Mouse (Mus musculus) liver, postnatal 0 days (tissue): Measurements from ENCODE around the gene Coro2b. TPM values are rescaled to one million over a fixed set of nuclear protein-coding genes. Genes with fewer than 3 reads are reported as not detected.

ENCODE experiments used
- ATAC-seq: fragments of 200-750 bp; cut with Nextera tagmentation; 2 replicates; pipeline ENCODE4 v1.8.0; 2017; ENCODE audit warnings: mild to moderate bottlenecking, moderate library complexity
- DNase-seq: peaks from one replicate; pipeline ENCODE4 v3.0.0-alpha.2; 2016
- H3K27ac ChIP-seq: fragments of 300-500 bp; sonication (generic); 2 replicates; pipeline ENCODE4 v1.5.1; 2014; ENCODE audit warnings: antibody characterized with exemption, moderate library complexity, mild to moderate bottlenecking, low read depth
- H3K27me3 ChIP-seq: fragments of 300-500 bp; sonication (generic); 2 replicates; pipeline ENCODE4 v1.6.1; 2014; ENCODE audit warnings: low read length, control low read depth, mixed read lengths; ENCODE audit not compliant: insufficient read depth
- H3K36me3 ChIP-seq: fragments of 300-500 bp; sonication (generic); replicated peaks from 2 replicates; pipeline ENCODE4 v1.6.1; 2014; ENCODE audit warnings: mild to moderate bottlenecking, control low read depth, low read length, moderate library complexity, mixed read lengths; ENCODE audit not compliant: insufficient read depth
- H3K4me1 ChIP-seq: fragments of 300-500 bp; sonication (generic); 2 replicates; pipeline ENCODE4 v1.6.1; 2014; ENCODE audit warnings: antibody characterized with exemption, mild to moderate bottlenecking, control low read depth; ENCODE audit not compliant: insufficient read depth
- H3K4me2 ChIP-seq: fragments of 300-500 bp; sonication (generic); 2 replicates; pipeline ENCODE4 v1.6.1; 2014; ENCODE audit warnings: low read depth, mild to moderate bottlenecking, low read length, moderate library complexity, mixed read lengths
- H3K4me3 ChIP-seq: fragments of 300-500 bp; sonication (generic); 2 replicates; pipeline ENCODE4 v1.5.1; 2014; ENCODE audit warnings: low read depth, low read length
- H3K9ac ChIP-seq: fragments of 300-500 bp; sonication (generic); replicated peaks from 2 replicates; pipeline ENCODE4 v1.6.1; 2014; ENCODE audit warnings: mild to moderate bottlenecking, moderate library complexity
- H3K9me3 ChIP-seq: fragments of 300-500 bp; sonication (generic); 2 replicates; pipeline ENCODE4 v1.6.1; 2016; ENCODE audit warnings: mild to moderate bottlenecking, control low read depth, low read length, mixed read lengths
- CTCF ChIP-seq: sonication (generic); IDR thresholded peaks from 2 replicates; pipeline ENCODE4 v1.5.1; 2016; ENCODE audit warnings: antibody characterized with exemption, low read depth
- EP300 ChIP-seq: IDR thresholded peaks from 2 replicates; pipeline ENCODE4 v1.6.1; 2016; ENCODE audit warnings: antibody characterized with exemption, low read depth, mild to moderate bottlenecking
- WGBS: fragments of 180-500 bp; shearing (Covaris S2); extraction: QIAGEN DNeasy Blood & Tissue Kit; methylation state at CpG from one replicate; pipeline ENCODE4 v1.1.7; 2014; ENCODE audit not compliant: insufficient replicate concordance; 5-methylcytosine and 5-hydroxymethylcytosine counted together
- polyA plus RNA-seq: library from polyadenylated mRNA; unstranded; fragments of >200 nt; fragmentation: Nextera tagmentation; extraction: Ambion mirVana; gene quantifications from 2 replicates; pipeline ENCODE4 v1.2.1, GENCODE M21; 2015

Gene Coro2b
- polyA plus RNA-seq, 1 experiment from 2014 or later = 0.87 TPM

DNA sequence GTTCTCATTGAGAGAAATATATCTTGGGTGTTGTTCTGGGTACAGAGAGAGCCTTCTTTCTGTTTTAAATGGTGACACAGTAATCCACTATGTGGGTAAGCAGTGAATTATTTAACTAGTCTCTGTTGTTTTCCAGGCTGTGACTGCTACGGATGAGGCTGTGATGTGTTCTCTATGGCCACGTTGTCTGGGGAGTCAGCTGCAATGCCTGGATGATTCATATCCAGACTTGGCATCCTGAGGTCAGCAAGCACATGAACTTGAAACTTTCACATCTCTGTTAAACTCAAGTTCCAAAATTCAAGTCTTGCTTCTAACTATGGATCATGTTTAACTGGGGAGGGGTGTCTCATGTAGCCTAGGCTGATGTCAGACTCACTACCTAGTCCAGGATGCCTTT is 142.7 kb downstream of the Coro2b start:
- H3K4me1 ChIP-seq = no peaks in the 10 kb centered on the region
- H3K4me3 ChIP-seq = no peak overlapping the region
- H3K36me3 ChIP-seq = no peaks in the 10 kb centered on the region
- ATAC-seq (no peak), DNase-seq (no peak)
- no peaks in the 10 kb centered on the region for H3K9me3 ChIP-seq
- no peaks in the 10 kb centered on the region for H3K27me3 ChIP-seq
- WGBS = 69% methylated on average over 2 of the region's 2 CpGs
- no peak overlapping the region for H3K9ac ChIP-seq
- no peak overlapping the region for H3K27ac ChIP-seq
- H3K4me2 ChIP-seq = no peak overlapping the region
- TF ChIP-seq CTCF (no peak), EP300 (no peak)

DNA sequence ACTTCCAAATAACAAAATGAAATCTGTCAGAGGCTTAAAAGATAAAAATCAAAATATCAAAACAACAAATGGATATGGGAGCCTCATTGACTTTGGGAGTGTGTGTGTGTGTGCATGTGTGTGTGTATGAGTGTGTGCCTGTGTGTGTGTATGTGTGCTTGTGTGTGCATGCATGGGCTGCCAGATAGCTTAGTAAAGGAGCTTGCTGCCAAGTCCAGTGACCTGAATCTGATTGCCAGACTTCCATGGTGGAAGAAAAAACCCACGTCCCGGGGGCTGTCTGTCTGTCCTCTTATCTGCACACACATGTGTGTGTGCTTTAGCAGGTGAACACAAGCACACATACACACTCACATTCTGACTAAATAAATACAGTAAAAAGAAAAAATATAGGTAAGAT is 143.3 kb downstream of the Coro2b start:
- Histone ChIP-seq H3K9ac (no peak overlapping the region), H3K27ac (no peak overlapping the region), H3K4me3 (no peak overlapping the region), H3K4me1 (no peaks in the 10 kb centered on the region), H3K36me3 (no peaks in the 10 kb centered on the region), H3K27me3 (no peaks in the 10 kb centered on the region), H3K4me2 (no peak overlapping the region), H3K9me3 (no peaks in the 10 kb centered on the region)
- WGBS = 45% methylated on average over 2 of the region's 2 CpGs
- DNase-seq (no peak), ATAC-seq (no peak)
- no peak for TF ChIP-seq CTCF
- no peak for TF ChIP-seq EP300

DNA sequence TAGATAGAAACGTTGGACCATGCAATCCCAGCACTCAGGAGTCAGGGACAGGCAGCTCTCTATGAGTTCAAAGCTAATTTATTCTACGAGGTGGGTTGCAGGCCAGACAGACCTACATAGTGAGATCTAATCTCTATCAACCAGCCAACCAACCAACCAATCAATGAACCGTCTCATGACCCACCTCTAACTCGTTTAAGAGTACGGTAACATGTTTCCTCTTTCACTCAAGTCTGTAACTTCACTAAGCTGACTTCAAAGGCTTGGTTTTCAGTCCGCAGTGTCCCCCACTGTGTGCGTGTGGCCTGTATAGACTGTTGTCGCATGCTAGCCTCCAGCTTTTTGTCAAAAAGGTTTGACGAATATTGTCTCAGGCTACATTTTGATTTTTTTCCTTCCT is 147.1 kb downstream of the Coro2b start:
- 61% methylated on average over 9 of the region's 9 CpGs for WGBS
- no peak for ATAC-seq
- no peak for DNase-seq
- Histone ChIP-seq H3K4me3 (no peak overlapping the region), H3K9ac (no peak overlapping the region), H3K9me3 (no peaks in the 10 kb centered on the region), H3K27me3 (no peaks in the 10 kb centered on the region), H3K4me2 (no peak overlapping the region), H3K4me1 (peaks cover 18% of the 10 kb centered on the region), H3K36me3 (no peaks in the 10 kb centered on the region), H3K27ac (no peak overlapping the region)
- TF ChIP-seq EP300 = no peak
- TF ChIP-seq CTCF = no peak

DNA sequence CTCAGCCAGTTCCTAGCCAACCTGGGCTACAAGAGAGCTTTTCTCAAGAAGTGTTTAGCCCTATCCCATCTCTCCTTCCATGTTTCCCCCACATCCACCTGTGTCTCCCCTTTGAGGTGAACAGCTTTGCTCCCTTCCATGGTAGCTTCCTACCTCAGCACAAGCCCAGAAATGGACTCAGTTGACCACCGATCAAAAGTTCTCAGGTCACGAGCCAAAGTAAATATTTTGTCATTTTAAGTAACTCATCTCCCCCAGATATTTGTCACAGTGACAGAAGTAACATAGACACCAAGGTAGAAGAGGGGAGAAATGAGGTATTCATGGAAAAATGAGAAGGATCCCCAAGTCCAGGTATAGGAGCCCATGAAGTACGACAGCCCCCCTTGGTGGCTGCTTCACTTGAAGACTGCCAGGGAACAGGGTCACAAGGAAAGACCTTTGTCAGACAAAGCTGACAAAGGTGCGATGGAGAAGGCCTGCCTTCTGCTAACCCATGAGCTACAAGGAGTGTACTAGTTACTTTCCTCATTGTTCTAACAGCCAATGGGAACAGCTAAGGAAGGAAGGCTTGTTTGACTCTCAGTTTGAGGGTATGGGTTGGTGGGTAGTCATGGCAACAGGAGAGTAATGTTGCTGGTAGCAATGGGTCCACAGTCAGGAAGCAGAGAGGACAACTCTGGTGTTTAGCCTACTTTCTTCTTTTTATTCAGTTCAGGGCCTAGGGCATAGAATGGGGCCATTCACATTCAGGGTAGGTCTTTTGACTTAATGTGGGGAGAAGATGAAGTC is 150.9 kb downstream of the Coro2b start:
- Histone ChIP-seq H3K4me2 (no peak overlapping the region), H3K27ac (peak overlapping the region; percentile 77), H3K36me3 (no peaks in the 10 kb centered on the region), H3K4me3 (no peak overlapping the region), H3K9me3 (no peaks in the 10 kb centered on the region), H3K9ac (no peak overlapping the region), H3K4me1 (peaks cover 23% of the 10 kb centered on the region), H3K27me3 (no peaks in the 10 kb centered on the region)
- 72% methylated on average over 4 of the region's 4 CpGs for WGBS
- no peak; the same call in 1 of the 2 replicates for TF ChIP-seq EP300
- TF ChIP-seq CTCF = no peak
- no peak for DNase-seq
- ATAC-seq = peak; percentile 77

DNA sequence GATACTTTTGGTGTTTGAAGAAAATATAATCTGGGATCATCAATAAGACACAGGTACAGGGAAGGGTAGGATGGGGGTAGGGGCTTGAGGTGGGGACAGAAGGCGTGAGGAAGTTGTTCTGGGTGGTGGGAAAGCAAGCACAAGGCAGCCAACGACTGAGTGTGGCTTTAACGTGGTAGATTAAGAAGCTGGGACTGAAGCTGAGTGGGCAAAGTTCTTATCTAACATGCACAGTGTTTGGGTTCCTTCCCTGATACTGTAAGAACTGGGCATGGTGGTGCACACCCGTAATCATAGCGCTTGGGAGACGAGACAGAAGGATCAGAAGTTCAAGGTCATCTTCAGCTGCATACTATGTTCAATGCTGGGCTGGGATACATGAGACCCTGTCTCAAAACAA is 151.8 kb downstream of the Coro2b start:
- no peak overlapping the region for H3K9ac ChIP-seq
- no peak overlapping the region for H3K4me3 ChIP-seq
- no peak overlapping the region for H3K4me2 ChIP-seq
- no peaks in the 10 kb centered on the region; the same call in 1 of the 2 replicates for H3K36me3 ChIP-seq
- TF ChIP-seq EP300 (no peak), CTCF (no peak)
- DNase-seq = no peak
- H3K27me3 ChIP-seq = no peaks in the 10 kb centered on the region
- H3K9me3 ChIP-seq = no peaks in the 10 kb centered on the region
- H3K27ac ChIP-seq = peak overlapping the region; percentile 77
- ATAC-seq = peak; percentile 38
- 36% methylated on average over 6 of the region's 6 CpGs for WGBS
- H3K4me1 ChIP-seq = peaks cover 23% of the 10 kb centered on the region

DNA sequence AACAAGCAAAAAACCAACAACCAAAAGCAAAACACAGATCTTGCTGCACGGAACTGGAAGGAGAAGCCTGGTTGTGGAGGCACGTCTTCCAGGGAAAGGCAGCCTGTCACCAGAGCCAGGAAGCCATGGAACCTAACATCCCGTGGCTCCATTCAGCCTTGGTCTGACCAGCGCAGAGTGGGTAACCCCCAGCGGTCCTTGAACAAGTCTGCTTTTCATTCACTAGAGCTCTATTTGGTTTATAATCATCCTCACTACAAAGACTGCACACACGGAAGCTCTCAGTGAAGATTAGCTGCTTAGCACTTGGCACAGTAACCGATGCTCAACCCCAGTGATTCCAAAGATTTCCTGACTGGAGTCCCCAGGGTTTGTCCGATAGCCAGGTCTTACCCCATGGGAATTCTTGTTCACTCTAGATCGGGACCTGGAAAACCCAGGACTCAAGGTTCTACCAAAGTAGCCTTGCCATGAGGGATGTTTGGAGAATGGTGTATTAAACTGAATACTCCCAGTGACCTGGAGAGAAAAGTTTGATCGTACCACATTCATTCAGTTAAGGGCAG is 154.2 kb downstream of the Coro2b start:
- TF ChIP-seq EP300 (no peak), CTCF (no peak)
- WGBS = 79% methylated on average over 10 of the region's 10 CpGs
- H3K4me3 ChIP-seq = no peak overlapping the region
- peaks cover 23% of the 10 kb centered on the region for H3K4me1 ChIP-seq
- H3K27me3 ChIP-seq = no peaks in the 10 kb centered on the region
- no peaks in the 10 kb centered on the region for H3K9me3 ChIP-seq
- no peak for DNase-seq
- H3K36me3 ChIP-seq = peaks cover 15% of the 10 kb centered on the region
- ATAC-seq = no peak
- no peak overlapping the region for H3K4me2 ChIP-seq
- no peak overlapping the region for H3K9ac ChIP-seq
- H3K27ac ChIP-seq = no peak overlapping the region
